Mouse (Mus musculus): ENCODE data around the gene Htr1d. TPM values are rescaled to one million over a fixed set of nuclear protein-coding genes. Genes with fewer than 3 reads are reported as not detected.

Htr1d gene
- total RNA-seq, 2 experiments from 2014 or later = not detected

Other genes with a start within 250 kb of the Htr1d start
- gene Asap3, start 217.2 kb upstream of the Htr1d start, total RNA-seq (2015) = not detected in 2 replicates
- 0.04 TPM in 1 of 2 replicates, not detected in the other for gene Asap3, start 217.2 kb upstream of the Htr1d start, total RNA-seq (2017)
- gene Tcea3, start 175.8 kb upstream of the Htr1d start, total RNA-seq (2015) = 5.6 and 6.0 TPM in 2 replicates
- 3.5 and 7.2 TPM in 2 replicates for gene Tcea3, start 175.8 kb upstream of the Htr1d start, total RNA-seq (2017)
- gene Zfp46, start 138.8 kb upstream of the Htr1d start, total RNA-seq (2015) = 4.2 and 4.5 TPM in 2 replicates
- 8.1 and 9.3 TPM in 2 replicates for gene Zfp46, start 138.8 kb upstream of the Htr1d start, total RNA-seq (2017)
- gene Hnrnpr, start 112.6 kb upstream of the Htr1d start, total RNA-seq (2015) = 80.0 and 85.4 TPM in 2 replicates
- 124 and 138 TPM in 2 replicates for gene Hnrnpr, start 112.6 kb upstream of the Htr1d start, total RNA-seq (2017)
- gene 6030445D17Rik, start 38.7 kb downstream of the Htr1d start, total RNA-seq (2015) = 0.13 TPM in 1 of 2 replicates, not detected in the other
- gene 6030445D17Rik, start 38.7 kb downstream of the Htr1d start, total RNA-seq (2017) = not detected in 2 replicates
- gene Luzp1, start 46.2 kb downstream of the Htr1d start, total RNA-seq (2015) = 3.4 and 6.7 TPM in 2 replicates
- 3.5 and 4.8 TPM in 2 replicates for gene Luzp1, start 46.2 kb downstream of the Htr1d start, total RNA-seq (2017)
- gene Kdm1a, start 179.2 kb downstream of the Htr1d start, total RNA-seq (2015) = 24.1 and 25.8 TPM in 2 replicates
- gene Kdm1a, start 179.2 kb downstream of the Htr1d start, total RNA-seq (2017) = 36.6 and 48.6 TPM in 2 replicates
- gene Tex46, start 186.9 kb downstream of the Htr1d start, total RNA-seq (2015) = not detected in 2 replicates
- not detected in 2 replicates for gene Tex46, start 186.9 kb downstream of the Htr1d start, total RNA-seq (2017)
- gene Lactbl1, start 199.1 kb downstream of the Htr1d start, total RNA-seq (2015) = not detected in 2 replicates
- gene Lactbl1, start 199.1 kb downstream of the Htr1d start, total RNA-seq (2017) = 0.16 TPM in 1 of 2 replicates, not detected in the other